Mouse (Mus musculus) neural tube, embryonic 15.5 days (tissue): ENCODE results near the gene Mrpl28. TPM values are rescaled to one million over a fixed set of nuclear protein-coding genes. Genes with fewer than 3 reads are reported as not detected.

Source experiments
- ATAC-seq: fragments of 200-750 bp; cut with Nextera tagmentation; 2 replicates; pipeline ENCODE4 v1.8.0; 2017; ENCODE audit warnings: mild to moderate bottlenecking, moderate TSS enrichment, moderate library complexity; ENCODE audit not compliant: low FRiP score
- H3K27ac ChIP-seq: fragments of 300-500 bp; sonication (generic); replicated peaks from 2 replicates; pipeline ENCODE4 v1.5.1; 2015; ENCODE audit warnings: mild to moderate bottlenecking, inconsistent platforms
- H3K27me3 ChIP-seq: fragments of 300-500 bp; sonication (generic); replicated peaks from 2 replicates; pipeline ENCODE4 v1.6.1; 2015; ENCODE audit warnings: inconsistent platforms
- H3K36me3 ChIP-seq: fragments of 300-500 bp; sonication (generic); 2 replicates; pipeline ENCODE4 v1.6.1; 2015; ENCODE audit warnings: inconsistent platforms
- H3K4me1 ChIP-seq: fragments of 300-500 bp; sonication (generic); 2 replicates; pipeline ENCODE4 v1.6.1; 2015; ENCODE audit warnings: inconsistent platforms
- H3K4me2 ChIP-seq: fragments of 300-500 bp; sonication (generic); 2 replicates; pipeline ENCODE4 v1.6.1; 2015; ENCODE audit warnings: inconsistent platforms, mild to moderate bottlenecking, moderate library complexity
- H3K4me3 ChIP-seq: fragments of 300-500 bp; sonication (generic); replicated peaks from 2 replicates; pipeline ENCODE4 v1.5.1; 2015; ENCODE audit warnings: mild to moderate bottlenecking, inconsistent platforms
- H3K9ac ChIP-seq: fragments of 300-500 bp; sonication (generic); replicated peaks from 2 replicates; pipeline ENCODE4 v1.6.1; 2015; ENCODE audit warnings: mild to moderate bottlenecking, inconsistent platforms
- H3K9me3 ChIP-seq: fragments of 300-500 bp; sonication (generic); replicated peaks from 2 replicates; pipeline ENCODE4 v1.6.1; 2016; ENCODE audit warnings: inconsistent platforms
- WGBS: fragments of 180-500 bp; shearing (Covaris S2); methylation state at CpG from one replicate; pipeline ENCODE4 v1.1.7; 2015; ENCODE audit warnings: mixed read lengths; 5-methylcytosine and 5-hydroxymethylcytosine counted together
- polyA plus RNA-seq: library from polyadenylated mRNA; unstranded; fragments of >200 nt; fragmentation: Nextera tagmentation; extraction: Ambion mirVana; gene quantifications from 2 replicates; pipeline ENCODE4 v1.2.1, GENCODE M21; 2015

Gene Mrpl28
- polyA plus RNA-seq, 1 experiment from 2014 or later = 186 TPM

DNA sequence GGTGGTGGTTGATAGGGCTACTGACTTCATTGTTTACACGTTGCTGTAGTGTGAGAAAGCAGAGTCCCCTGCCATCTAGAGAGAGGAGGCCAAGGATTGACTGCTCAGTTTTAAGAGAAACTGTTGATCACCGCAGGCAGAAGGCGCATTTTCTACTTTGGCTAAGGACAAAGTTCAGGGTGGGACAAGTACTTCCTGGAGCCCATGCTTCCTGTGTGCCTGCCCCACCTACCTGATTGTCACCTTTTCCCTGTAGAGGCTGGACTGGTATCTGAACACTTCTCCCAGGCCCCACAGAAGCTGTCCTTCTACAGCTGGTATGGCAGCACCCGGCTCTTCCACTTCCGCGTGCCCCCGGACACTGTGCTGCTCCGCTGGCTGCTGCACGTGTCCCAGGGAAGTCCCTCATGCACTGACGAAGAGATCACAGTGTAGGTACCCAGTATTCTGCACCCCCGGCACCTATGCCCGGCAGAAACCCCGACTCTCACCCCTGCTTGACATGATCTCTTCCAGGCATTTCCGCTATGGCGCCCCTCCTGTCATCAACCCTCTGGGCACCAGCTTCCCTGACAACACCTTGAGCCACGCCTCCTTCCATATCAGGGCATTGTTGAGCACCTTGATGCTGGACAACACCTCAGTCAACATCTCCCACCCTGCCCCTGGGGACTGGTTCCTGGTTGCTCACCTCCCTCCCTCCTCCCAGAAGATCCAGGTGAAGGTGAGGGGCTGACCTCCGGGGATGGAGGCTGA is 6.6 kb upstream of the Mrpl28 start:
- Histone ChIP-seq H3K4me2 (no peak overlapping the region), H3K9me3 (no peaks in the 10 kb centered on the region), H3K4me1 (peaks cover 12% of the 10 kb centered on the region), H3K36me3 (no peaks in the 10 kb centered on the region), H3K4me3 (no peak overlapping the region), H3K27me3 (peaks cover 39% of the 10 kb centered on the region), H3K27ac (no peak overlapping the region), H3K9ac (no peak overlapping the region)
- 89% methylated on average over 17 of the region's 17 CpGs for WGBS
- no peak for ATAC-seq

DNA sequence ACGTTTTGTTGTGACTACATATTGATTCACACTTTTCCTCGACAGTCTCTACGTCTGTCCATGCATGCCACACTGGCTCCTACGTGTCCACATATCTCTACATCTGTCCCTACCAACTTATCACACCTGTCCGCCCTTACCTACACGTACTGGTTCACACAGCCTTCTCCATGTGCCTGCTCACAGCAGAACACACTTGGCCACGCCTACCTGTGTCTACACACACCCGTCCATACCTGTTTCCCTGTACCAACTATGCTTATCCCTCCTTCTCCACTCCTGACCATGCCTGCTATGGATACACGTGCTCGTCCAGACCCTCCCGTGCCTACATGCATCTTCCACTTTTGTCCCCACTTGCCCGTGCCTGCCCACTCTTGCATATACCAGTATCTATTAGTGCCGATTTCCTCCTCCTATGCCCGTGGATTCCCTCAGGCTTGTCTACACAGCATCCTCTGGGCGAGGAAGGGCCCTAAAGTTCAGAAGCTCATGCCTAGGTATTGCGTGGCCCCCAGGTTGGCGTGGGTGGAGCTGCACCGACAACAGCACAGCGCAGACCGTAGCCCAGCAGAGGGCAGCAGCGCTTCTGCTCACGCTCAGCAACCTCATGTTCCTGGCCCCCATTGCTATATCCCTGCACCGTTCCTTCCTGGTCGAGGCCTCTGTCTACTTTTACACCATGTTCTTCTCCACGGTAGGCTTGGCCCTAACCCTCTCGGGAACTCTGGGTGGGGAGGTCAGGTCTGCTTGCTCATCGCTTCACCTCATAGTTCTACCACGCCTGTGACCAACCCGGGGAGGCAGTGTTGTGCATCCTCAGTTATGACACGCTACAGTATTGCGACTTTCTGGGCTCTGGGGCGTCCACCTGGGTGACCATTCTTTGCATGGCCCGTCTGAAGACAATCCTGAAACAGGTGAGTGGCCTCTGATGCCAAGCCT is 3.3 kb upstream of the Mrpl28 start:
- no peak overlapping the region for H3K27ac ChIP-seq
- 53% methylated on average over 33 of the region's 33 CpGs for WGBS
- peaks cover 25% of the 10 kb centered on the region for H3K4me1 ChIP-seq
- 0 out of 2 replicates have a peak overlapping the region, but pooled peaks have one; percentile 3 for H3K4me2 ChIP-seq
- H3K9ac ChIP-seq = no peak overlapping the region
- no peak overlapping the region for H3K4me3 ChIP-seq
- H3K9me3 ChIP-seq = no peaks in the 10 kb centered on the region
- H3K36me3 ChIP-seq = no peaks in the 10 kb centered on the region
- peaks cover 23% of the 10 kb centered on the region for H3K27me3 ChIP-seq
- ATAC-seq = no peak

DNA sequence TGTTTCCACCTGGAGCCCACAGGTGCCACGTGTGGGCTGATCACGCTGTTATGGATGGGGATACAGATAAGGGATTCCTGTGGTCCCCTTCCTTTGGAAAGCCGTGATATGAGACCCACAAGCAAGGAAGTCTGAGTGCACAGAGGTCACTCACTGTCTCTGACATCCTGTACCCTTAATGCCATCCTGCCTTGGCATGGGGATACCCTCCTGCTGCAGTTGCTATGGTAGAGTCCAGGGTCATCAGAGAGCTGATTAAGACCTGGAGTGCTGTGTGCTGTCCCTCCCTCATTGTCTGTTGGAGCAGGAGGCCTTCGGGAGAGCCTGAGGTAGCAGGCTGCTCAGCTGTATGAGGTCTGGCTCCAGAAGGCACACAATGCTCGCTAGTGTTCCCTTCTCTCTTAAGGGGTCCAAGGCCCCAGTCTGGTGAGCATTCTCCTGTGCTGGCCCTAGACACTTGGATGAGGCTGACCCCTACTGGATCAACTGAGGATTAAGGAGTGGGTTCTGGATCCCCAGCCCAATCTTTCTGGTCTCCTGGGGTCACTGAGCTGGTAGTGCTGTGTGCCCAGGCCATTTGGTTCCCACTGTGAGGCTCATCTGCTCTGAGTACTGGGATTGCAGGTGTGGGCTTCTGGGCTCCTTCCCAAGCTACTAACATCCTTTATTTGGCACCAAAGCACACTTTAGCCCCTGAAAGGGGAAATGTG is 714 bp upstream of the Mrpl28 start:
- 62% methylated on average over 5 of the region's 5 CpGs for WGBS

DNA sequence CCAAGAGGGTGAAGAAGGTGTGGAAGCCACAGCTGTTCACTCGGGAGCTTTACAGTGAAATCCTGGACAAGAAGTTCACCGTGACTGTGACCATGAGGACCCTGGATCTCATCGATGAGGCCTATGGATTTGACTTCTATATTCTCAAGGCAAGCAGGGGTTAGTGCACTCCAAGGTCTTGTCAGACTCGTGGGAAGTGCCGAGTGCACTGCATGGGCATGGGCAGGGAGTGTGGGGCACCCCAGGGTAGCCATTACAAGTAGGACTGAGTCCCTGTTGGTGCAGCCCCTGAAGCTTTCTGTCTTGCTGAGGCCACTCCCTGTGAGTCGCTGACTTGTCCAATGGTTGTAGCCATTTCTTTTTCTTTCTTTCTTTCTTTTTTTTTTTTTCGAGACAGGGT is 1.3 kb downstream of the Mrpl28 start:
- Histone ChIP-seq H3K4me3 (peak overlapping the region; percentile 97), H3K9ac (peak overlapping the region; percentile 79; the same call in 1 of the 2 replicates), H3K4me2 (peak overlapping the region; percentile 84), H3K27me3 (no peaks in the 10 kb centered on the region), H3K9me3 (no peaks in the 10 kb centered on the region), H3K4me1 (peaks cover 29% of the 10 kb centered on the region), H3K36me3 (peaks cover 41% of the 10 kb centered on the region), H3K27ac (no peak overlapping the region)
- no peak for ATAC-seq
- WGBS = 90% methylated on average over 7 of the region's 7 CpGs

More for the DNA sequence above, 714 bp upstream of the Mrpl28 start:
- peaks cover 29% of the 10 kb centered on the region for H3K4me1 ChIP-seq
- H3K27me3 ChIP-seq = no peaks in the 10 kb centered on the region; the same call in none of the 2 replicates
- H3K9ac ChIP-seq = no peak overlapping the region
- H3K27ac ChIP-seq = no peak overlapping the region
- ATAC-seq = peak; percentile 11; the same call in 1 of the 2 replicates
- no peak overlapping the region for H3K4me2 ChIP-seq
- no peak overlapping the region for H3K4me3 ChIP-seq
- H3K9me3 ChIP-seq = no peaks in the 10 kb centered on the region
- H3K36me3 ChIP-seq = peaks cover 22% of the 10 kb centered on the region

DNA sequence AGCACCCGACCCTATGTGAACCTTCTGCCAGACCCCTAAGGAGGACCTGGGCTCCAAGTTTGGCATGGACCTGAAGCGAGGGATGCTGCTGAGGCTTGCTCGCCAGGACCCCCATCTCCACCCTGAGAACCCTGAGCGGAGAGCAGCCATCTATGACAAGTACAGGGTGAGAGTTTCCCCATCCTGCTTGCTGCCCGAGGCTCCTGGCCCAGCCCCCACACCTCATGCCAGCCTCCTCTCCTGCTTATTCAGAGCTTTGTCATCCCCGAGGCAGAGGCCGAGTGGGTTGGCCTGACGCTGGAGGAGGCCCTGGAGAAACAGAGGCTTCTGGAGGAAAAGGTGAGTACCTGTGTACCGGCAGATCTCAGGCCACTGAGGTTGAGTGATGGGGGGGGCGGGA is 1.9 kb downstream of the Mrpl28 start:
- Histone ChIP-seq H3K9me3 (no peaks in the 10 kb centered on the region), H3K9ac (no peak overlapping the region)
- ATAC-seq = no peak

DNA sequence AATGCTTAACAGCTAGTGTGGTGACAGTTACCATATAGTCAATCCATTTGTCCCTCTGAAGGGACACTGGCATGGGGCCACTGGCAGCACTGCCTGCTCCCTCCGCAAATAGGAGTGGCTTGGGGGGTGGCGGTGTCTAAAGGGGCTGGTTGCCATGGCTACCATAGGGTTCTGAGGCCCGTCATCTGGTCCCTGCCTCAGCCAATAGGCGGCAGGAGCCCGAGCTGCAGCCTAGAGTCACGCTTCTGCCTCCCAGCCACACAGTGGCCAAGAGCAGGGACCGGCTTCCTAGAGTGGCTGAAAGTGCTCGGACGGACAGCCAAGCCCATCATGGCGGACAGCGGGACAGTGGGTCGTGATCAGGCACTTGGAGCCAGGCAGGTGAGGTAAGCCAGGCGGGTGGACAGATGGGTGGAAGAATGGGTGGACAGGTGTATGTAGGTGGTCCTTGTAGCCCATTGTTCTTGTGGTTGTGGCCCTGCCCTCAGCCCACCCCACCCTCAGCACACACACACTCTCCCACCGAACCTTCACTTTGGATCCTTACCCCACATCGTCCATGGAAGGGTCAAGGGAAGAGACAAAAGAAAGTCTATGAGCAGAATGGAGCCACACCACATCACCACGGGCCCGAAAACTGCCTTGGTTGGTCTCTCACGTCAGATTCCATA is 7.9 kb downstream of the Mrpl28 start:
- Histone ChIP-seq H3K4me1 (no peaks in the 10 kb centered on the region), H3K27ac (no peak overlapping the region), H3K4me2 (no peak overlapping the region), H3K9ac (no peak overlapping the region), H3K4me3 (no peak overlapping the region), H3K27me3 (no peaks in the 10 kb centered on the region), H3K9me3 (no peaks in the 10 kb centered on the region), H3K36me3 (peaks cover 56% of the 10 kb centered on the region)
- WGBS = 76% methylated on average over 18 of the region's 18 CpGs
- no peak for ATAC-seq

More for the DNA sequence above, 1.9 kb downstream of the Mrpl28 start:
- Histone ChIP-seq H3K27me3 (no peaks in the 10 kb centered on the region), H3K4me3 (no peak overlapping the region), H3K4me1 (peaks cover 26% of the 10 kb centered on the region), H3K36me3 (peaks cover 48% of the 10 kb centered on the region), H3K27ac (no peak overlapping the region), H3K4me2 (no peak overlapping the region)
- WGBS = 93% methylated on average over 10 of the region's 10 CpGs

DNA sequence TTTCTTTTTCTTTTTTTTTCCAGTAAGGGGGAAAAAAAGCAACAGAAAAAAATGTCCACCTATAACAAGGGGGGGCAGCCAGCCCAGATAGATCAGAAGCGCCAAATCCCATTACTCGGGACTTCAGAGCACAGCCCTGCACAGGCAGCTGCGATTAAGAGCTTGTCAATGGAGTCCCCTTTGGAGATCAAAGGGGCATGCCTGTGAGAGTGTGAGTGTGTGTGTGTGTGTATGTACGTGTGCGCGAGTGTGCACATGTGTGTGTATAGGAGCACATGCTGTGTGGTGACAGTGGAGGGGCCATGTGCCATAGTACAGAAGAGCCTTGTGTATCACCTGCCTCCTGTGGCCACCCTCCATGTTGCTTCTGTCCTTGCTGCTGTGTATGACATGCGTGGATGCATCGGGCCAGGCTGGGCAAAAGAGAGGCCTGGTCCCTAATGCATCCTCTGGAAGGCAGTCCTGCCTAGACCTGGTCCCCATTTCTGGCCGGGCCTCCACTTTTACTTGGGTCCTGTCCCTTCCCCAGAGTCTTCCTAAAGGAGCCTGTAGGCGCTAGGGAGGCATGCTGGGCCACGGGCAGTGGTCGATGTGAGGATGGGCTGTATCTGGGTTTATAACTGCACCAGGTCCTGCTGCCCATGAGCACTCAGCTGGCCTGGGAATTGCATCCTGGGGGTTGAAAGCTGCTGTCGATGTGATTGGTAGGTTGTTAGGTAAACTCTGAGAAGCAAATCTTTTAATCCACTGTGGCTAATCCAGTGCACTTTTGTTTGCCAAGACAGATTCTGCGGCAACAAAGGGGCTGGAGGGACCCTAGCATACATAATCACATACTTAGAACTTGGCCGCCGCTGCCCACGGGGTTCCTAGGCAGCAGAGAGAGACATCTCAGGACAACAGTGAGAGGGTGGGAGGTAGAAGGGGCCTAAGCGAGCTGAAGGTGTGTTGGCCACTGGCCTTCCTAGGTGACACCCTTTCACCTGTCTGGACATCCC is 8.9 kb downstream of the Mrpl28 start:
- ATAC-seq = no peak
- Histone ChIP-seq H3K27ac (no peak overlapping the region), H3K4me2 (no peak overlapping the region), H3K36me3 (peaks cover 48% of the 10 kb centered on the region), H3K27me3 (no peaks in the 10 kb centered on the region), H3K4me1 (no peaks in the 10 kb centered on the region), H3K4me3 (no peak overlapping the region), H3K9ac (no peak overlapping the region), H3K9me3 (no peaks in the 10 kb centered on the region)
- 88% methylated on average over 18 of the region's 18 CpGs for WGBS

DNA sequence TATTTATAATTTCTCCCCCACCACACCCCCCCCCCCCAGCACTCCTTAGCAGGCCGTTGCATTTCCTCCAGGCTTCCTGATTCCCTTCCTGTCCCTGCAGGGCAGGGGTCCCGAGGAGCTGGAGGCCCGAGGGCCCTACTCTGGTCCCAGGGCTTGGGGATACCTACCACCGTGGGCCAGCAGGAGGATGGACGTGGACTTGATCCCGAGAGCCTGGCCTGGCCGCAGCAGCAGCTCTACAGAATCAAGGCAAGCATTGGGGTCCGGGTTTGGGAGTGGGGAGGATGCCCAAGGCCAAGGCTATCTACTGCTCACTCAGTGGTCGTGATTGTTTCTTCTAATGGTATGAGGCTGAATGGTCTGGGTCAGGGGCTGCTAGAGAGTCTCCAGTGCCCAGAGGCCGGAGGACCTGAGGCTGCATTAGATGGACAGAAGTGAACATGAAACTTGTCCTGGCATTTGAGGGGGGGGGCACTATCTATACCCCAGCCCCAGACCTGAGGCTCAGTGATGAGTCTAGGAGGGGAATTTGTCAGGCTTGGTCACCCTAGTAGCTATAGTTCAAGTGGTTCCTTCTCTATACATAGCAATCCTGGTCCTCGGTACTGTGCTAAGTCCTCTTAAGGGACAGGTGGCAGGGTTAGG is 13.9 kb downstream of the Mrpl28 start:
- 92% methylated on average over 11 of the region's 11 CpGs for WGBS
- no peaks in the 10 kb centered on the region for H3K9me3 ChIP-seq
- H3K9ac ChIP-seq = no peak overlapping the region
- 0 out of 2 replicates have a peak, but pooled peaks cover 1% of the 10 kb centered on the region for H3K36me3 ChIP-seq
- H3K4me3 ChIP-seq = no peak overlapping the region
- ATAC-seq = no peak
- peaks cover 29% of the 10 kb centered on the region for H3K4me1 ChIP-seq
- no peak overlapping the region for H3K27ac ChIP-seq
- H3K4me2 ChIP-seq = no peak overlapping the region
- H3K27me3 ChIP-seq = no peaks in the 10 kb centered on the region

DNA sequence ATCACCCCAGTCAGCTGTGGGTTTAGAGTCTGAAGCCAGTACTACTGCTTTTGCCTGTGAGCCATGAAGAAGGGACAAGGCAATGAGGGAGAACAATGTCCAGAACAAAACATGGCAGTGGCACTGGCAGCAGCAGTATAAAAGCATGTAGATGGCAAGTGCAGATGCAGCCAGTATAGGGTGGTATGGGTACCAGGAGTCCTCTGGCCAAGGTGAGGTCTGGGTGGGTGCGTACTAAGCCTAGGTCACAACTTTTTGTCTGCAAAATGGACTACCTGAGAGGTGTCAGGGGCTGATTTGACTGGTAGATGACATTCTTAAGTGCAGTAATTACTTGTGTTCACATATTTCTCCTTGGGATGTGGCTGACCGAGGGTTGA is 14.4 kb downstream of the Mrpl28 start:
- Histone ChIP-seq H3K9ac (peak overlapping the region; percentile 98; the same call in 1 of the 2 replicates), H3K27me3 (no peaks in the 10 kb centered on the region), H3K27ac (peak overlapping the region; percentile 94), H3K4me1 (peaks cover 29% of the 10 kb centered on the region), H3K4me2 (peak overlapping the region; percentile 76), H3K9me3 (no peaks in the 10 kb centered on the region), H3K36me3 (peaks cover under 1% of the 10 kb centered on the region; the same call in 1 of the 2 replicates), H3K4me3 (peak overlapping the region; percentile 92)
- WGBS = 78% methylated on average over 2 of the region's 2 CpGs
- 0 out of 2 replicates have a peak, but pooled peaks have one; percentile 2 for ATAC-seq
